Mouse (Mus musculus) lung, adult 2 months (tissue): ENCODE data around the gene Mmp2. TPM values are rescaled to one million over a fixed set of nuclear protein-coding genes. Genes with fewer than 3 reads are reported as not detected.

Experiments used
- DNase-seq: peaks from one replicate; pipeline ENCODE4 v3.0.0; 2022
- H3K4me1 ChIP-seq: fragments of 200-500 bp; 2 replicates; pipeline ENCODE4 v1.6.1; 2011; ENCODE audit warnings: low read length; ENCODE audit not compliant: control insufficient read depth, insufficient read depth
- H3K4me3 ChIP-seq: fragments of 200-500 bp; replicated peaks from 2 replicates; pipeline ENCODE3; 2011; ENCODE audit warnings: low read depth, mild to moderate bottlenecking, control low read depth, low read length; ENCODE audit errors: extremely low read depth
- CTCF ChIP-seq: fragments of 200-500 bp; IDR thresholded peaks from 2 replicates; pipeline ENCODE4 v1.5.1; 2011; ENCODE audit warnings: mild to moderate bottlenecking, low read length, control low read depth; ENCODE audit not compliant: insufficient read depth
- POLR2A ChIP-seq: fragments of 200-500 bp; IDR thresholded peaks from 2 replicates; pipeline ENCODE4 v1.6.1; 2011; ENCODE audit warnings: low read depth, mild to moderate bottlenecking, control low read depth, low read length, borderline replicate concordance; ENCODE audit errors: extremely low read depth
- WGBS: fragments of 180-500 bp; shearing (Covaris S2); methylation state at CpG from one replicate; pipeline ENCODE4 v1.1.7; 2018; 5-methylcytosine and 5-hydroxymethylcytosine counted together
- polyA plus RNA-seq: library from polyadenylated mRNA; depleted of rRNA; stranded (reverse); fragments of >200 nt; gene quantifications from 2 replicates; pipeline ENCODE4 v1.2.3, GENCODE M21; 2012

Mmp2 gene
- polyA plus RNA-seq, 1 experiment = 114 TPM

DNA sequence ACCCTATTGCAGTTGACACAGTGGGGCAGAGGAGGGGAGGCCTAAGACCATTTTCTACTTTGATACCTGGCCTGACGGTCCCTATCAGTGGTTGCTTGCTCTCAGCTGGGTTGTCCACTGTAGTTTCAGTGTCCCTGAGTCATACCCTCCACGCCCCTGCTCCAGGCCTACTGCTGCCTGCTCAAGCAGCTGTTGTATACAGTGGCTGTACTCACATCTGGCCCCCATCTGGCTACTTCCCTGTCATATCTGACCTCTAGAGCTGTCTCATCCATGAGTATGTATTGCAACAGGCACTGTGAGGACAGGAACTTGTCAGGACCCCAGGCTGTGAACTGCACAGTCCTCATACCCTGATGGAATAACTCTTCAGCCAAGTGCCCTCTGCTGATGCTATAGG lies 14.3 kb upstream of the Mmp2 start:
- no peak overlapping the region for H3K4me3 ChIP-seq
- 81% methylated on average over 2 of the region's 2 CpGs for WGBS

DNA sequence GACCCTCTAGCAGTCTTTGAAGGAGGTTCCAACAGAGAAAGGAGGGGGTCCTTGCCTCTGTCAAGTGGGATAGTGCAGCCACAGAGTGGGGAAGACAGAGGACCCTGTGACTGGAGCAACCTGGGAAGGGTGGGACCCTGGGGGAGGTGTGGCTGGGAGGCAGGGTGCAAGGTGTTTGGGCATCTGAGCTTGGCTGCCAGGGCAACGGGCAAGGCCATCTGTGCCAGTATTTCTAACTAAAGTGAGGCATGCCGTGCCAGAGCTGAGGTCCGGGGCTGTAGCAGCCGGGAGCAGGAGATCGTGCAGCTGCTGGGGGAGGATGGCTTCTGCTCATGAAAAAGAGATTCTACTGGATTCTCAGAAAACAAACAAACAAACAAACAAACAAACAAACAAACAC lies 11.4 kb upstream of the Mmp2 start:
- Histone ChIP-seq H3K4me1 (no peaks in the 10 kb centered on the region), H3K4me3 (no peak overlapping the region)
- no peak for DNase-seq
- TF ChIP-seq POLR2A (no peak), CTCF (no peak)
- WGBS = 80% methylated on average over 5 of the region's 5 CpGs

More for the DNA sequence above, 14.3 kb upstream of the Mmp2 start:
- no peak for DNase-seq
- H3K4me1 ChIP-seq = no peaks in the 10 kb centered on the region
- TF ChIP-seq CTCF = no peak
- TF ChIP-seq POLR2A = no peak

DNA sequence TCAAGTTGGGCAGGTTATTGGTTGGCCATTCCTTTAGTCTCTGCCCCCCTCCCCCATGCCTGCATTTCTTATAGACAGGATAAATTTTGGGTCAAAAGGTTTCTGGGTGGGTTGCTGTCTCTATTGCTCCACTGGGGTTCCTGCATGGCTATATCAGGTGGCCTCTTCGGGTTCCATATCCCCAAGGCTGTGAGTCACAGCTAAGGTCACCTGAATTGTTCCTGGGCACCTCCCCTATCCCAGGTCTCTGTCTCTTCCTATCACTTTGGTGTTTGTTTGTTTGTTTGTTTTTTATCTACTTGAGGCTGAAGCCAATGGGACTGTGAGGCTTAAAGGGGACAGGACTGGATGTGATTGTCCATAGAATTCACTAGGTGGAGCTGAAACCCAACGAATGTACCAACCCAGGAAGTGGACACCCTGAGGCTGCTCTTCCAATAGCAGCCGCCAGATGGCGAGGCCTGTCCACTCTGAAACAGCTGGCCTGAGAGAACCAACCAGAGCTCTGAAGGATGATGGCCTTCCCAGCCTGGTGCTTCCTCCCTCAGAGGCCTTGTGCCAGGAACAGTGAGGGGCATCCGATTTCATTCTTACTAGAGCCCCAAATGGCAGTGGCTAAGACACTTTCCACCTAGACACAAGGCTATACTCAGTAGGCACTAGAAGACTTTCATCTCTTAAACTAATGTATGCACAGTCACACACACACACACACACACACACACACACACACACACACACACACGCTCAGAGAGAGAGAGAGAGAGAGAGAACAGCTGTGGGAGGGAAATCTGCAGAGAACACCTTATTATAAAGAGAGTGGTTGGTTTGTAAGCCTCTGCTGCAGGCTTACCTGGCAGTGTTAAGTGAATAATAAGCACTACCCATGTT lies 8.9 kb upstream of the Mmp2 start:
- no peak overlapping the region for H3K4me3 ChIP-seq
- WGBS = 20% methylated on average over 6 of the region's 6 CpGs
- peak; percentile 89 for DNase-seq
- TF ChIP-seq CTCF (peak; percentile 99), POLR2A (no peak)
- H3K4me1 ChIP-seq = no peaks in the 10 kb centered on the region

DNA sequence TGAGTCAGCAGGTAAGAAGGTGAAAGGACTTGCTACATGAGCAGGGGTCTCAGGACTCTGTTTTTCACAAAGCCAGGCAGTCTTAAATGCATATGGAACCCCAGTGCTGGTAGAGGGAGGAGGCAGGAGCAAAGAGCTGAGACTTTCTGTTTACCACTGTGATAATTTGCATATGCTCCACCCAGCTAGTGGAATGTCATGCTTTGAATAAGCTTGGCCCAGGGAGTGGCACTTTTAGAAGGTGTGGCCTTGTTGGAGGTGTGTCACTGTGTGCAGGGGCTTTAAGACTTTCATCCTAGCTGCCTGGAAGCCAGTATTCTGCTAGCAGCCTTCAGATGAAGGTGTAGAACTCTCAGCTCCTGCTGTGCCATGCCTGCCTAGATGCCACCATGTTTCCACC lies 5.9 kb upstream of the Mmp2 start:
- no peak overlapping the region for H3K4me3 ChIP-seq
- no peak for DNase-seq

DNA sequence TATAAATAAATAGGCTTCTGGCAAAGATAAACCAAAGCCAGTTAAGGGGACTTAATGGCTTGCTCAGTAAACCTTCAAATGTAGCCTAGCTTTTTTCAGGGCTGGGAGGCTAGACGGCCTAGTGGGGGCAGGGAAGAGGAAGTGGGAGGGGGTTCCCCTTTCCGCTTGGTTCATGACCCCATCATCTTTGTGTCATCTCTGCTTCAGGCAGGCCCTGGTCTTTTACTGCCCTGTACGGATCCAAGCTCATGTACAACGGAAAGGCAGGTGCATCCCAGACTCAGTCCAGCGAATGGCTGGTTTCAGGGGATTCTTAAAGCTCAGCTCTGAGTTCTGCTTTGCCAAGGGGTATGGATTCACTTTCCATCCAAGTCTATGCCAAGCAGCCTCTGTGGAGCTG lies 4.7 kb upstream of the Mmp2 start:
- 59% methylated on average over 5 of the region's 5 CpGs for WGBS
- H3K4me1 ChIP-seq = no peaks in the 10 kb centered on the region
- no peak for DNase-seq
- TF ChIP-seq CTCF = no peak
- no peak for TF ChIP-seq POLR2A
- no peak overlapping the region for H3K4me3 ChIP-seq

More for the DNA sequence above, 5.9 kb upstream of the Mmp2 start:
- TF ChIP-seq POLR2A = no peak
- no peak for TF ChIP-seq CTCF
- no peaks in the 10 kb centered on the region for H3K4me1 ChIP-seq

DNA sequence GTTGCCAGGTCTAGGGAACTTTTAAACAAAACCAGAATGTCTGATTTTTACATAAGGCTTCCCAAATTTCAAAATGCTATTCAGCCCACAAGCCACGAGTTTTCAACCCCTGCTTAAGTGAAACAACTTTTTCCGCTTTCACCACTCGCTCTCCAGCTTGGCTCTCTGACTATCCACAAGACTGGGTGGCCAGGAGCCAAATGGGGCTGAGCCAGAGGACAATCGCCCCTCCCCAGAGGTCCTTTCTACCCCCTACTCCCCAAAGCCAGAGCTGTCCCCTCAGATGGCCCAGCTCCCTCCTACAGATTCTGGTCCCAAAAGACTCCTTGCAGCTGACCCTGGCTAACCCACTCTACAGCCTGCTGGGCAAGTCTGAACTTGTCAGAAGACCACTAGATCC lies 1.1 kb upstream of the Mmp2 start:
- DNase-seq = no peak
- WGBS = 54% methylated on average over 4 of the region's 4 CpGs
- Histone ChIP-seq H3K4me3 (no peak overlapping the region), H3K4me1 (no peaks in the 10 kb centered on the region)
- no peak for TF ChIP-seq CTCF
- TF ChIP-seq POLR2A = no peak

DNA sequence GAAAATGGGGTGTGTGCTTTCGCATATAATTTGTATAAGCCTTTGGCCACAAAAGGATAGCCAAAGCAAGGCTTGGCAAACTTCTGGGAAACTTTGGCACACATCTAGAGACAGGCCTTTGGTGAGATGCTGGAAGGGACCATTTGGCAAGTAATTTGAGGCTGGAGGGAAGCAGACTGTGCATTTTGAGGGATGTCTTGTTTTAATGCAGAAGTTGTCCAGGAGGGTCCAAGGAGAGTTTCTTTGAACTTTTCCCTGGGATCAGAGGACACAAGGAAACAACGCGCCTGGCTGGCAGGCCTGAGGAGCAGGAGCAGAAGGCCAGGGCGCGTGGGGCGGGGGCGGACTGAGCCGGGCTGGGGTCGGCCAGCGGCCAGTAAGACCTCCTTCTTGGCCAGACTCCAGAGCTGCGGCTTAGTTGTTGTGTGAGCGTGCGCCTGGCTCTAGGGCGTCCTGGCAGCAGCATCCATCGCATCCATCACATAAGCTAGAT lies 1.2 kb downstream of the Mmp2 start:
- TF ChIP-seq POLR2A = no peak
- no peak for TF ChIP-seq CTCF
- WGBS = 30% methylated on average over 15 of the region's 15 CpGs
- Histone ChIP-seq H3K4me3 (no peak overlapping the region), H3K4me1 (no peaks in the 10 kb centered on the region)
- no peak for DNase-seq

DNA sequence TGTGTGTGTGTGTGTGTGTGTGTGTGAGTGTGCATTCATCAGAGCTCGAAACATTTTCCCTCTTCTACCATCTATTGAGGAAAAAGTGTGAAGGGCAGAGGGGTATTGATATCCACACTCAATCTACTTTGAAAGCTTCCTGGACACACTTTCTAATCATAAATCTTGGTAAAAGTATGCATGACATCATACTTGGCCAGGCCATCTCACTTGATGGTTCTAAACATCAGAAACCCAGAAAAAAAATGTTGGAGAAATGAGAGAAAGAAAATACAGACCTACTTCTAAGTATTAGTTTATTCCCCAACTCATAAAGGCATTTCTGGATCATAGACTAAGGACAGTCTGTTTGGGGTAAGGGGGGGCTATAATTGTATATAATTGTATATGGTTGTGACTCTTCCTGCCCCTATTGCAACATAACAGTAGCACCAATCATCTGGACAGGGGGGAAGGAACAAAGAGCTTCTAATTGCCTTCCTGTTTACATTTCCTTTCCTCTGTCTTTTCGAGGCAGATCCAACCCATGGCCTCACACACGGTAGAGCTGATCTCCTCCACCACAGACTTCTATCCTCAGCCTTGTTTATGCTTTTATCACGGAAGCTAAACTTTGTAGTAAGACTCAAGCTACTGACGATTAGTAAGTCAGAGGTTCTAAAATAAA lies 7.1 kb downstream of the Mmp2 start:
- DNase-seq = no peak
- H3K4me1 ChIP-seq = no peaks in the 10 kb centered on the region
- TF ChIP-seq CTCF (no peak), POLR2A (no peak)
- H3K4me3 ChIP-seq = no peak overlapping the region
- WGBS = 32% methylated on average over 5 of the region's 5 CpGs

DNA sequence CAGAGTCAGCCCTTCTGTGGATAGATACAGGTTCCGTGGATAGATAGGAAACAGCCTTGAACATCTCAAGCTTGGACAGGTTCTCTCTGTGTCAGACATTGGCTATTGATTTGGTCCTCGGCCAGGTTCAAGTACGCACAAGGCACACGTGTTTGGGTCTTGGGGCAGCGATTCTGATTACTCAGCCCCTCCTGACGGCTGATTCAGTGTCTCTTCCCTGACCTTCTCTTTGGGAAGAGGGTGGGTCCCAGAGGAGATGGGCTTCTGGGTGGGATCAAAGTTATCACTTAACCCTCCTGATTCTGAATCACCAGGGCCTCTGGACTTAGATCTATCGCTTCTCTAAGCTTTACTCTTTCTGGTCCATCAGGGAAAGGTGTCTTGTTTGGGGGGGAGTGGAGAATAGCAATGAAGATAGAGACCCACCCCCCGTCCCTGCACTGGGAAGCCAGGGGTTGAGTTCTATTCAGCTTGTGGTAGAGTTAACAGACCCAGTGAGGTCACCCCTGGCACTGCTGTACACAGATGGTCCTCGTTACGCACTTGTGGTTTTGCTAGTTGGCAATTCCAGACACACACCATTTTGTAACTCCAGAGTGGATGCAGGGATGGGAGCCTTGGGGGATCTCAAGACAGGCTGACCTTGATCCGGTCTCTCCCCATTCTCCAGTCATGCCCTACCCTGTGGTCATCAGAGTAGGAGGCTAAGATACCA lies 7.9 kb downstream of the Mmp2 start:
- 71% methylated on average over 11 of the region's 11 CpGs for WGBS
- Histone ChIP-seq H3K4me3 (no peak overlapping the region), H3K4me1 (no peaks in the 10 kb centered on the region)
- no peak for DNase-seq
- TF ChIP-seq CTCF = no peak
- no peak for TF ChIP-seq POLR2A
